Mouse (Mus musculus) testis, adult 2 months (tissue): ENCODE results near the gene Cask.

Source experiments
- CTCF ChIP-seq: fragments of 200-500 bp; IDR thresholded peaks from 2 replicates; pipeline ENCODE4 v1.5.1; 2012; ENCODE audit warnings: low read depth, mild to moderate bottlenecking, inconsistent platforms, low read length, moderate library complexity; ENCODE audit not compliant: control insufficient read depth, insufficient read depth, insufficient replicate concordance
- POLR2A ChIP-seq: fragments of 200-500 bp; IDR thresholded peaks from 2 replicates; pipeline ENCODE4 v1.6.1; 2012; ENCODE audit warnings: low read depth, mild to moderate bottlenecking, inconsistent platforms, low read length, moderate library complexity; ENCODE audit not compliant: control insufficient read depth

DNA sequence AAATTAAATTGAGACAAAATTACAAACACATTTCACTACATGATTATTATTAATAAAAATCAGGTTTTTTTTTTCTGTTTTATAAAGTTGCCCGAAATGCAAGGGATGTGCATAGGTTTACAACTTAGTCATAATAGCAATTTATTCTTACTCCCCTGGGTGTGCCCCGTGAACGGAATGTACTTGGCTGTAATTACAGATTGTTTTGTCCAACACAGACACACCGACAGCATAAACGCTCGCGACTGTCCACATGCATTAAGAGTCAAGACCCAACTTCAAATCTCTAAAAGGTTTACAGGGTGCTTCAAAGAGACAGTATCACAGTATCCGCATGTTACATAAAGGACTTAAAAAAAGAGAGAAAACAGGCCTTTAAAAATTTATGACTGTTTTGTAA, 329.9 kb downstream of the Cask start:
- TF ChIP-seq CTCF: no peak
- no peak for TF ChIP-seq POLR2A
